Mouse (Mus musculus) G1E (cell line): ENCODE measurements around the gene 1700029H14Rik. TPM values are rescaled to one million over a fixed set of nuclear protein-coding genes. Genes with fewer than 3 reads are reported as not detected.

Experiments
- ATAC-seq: 2 replicates; pipeline ENCODE4 v1.8.0; 2016; ENCODE audit warnings: mild to moderate bottlenecking; ENCODE audit not compliant: insufficient number of reproducible peaks, poor library complexity, low FRiP score, severe bottlenecking; ENCODE audit errors: extremely low read depth
- DNase-seq: peaks from one replicate; pipeline ENCODE4 v3.0.0; 2012; ENCODE audit warnings: low spot score
- H3K27me3 ChIP-seq: 2 replicates; pipeline ENCODE4 v1.6.1; 2012; ENCODE audit warnings: mild to moderate bottlenecking, low read length, inconsistent platforms; ENCODE audit not compliant: insufficient read depth
- H3K36me3 ChIP-seq: replicated peaks from 2 replicates; pipeline ENCODE3; 2012; ENCODE audit warnings: mild to moderate bottlenecking, inconsistent platforms
- H3K4me1 ChIP-seq: 2 replicates; pipeline ENCODE4 v1.6.1; 2012; ENCODE audit warnings: low read depth, low read length, inconsistent platforms, mixed read lengths; ENCODE audit not compliant: insufficient read depth
- H3K4me3 ChIP-seq: 2 replicates; pipeline ENCODE4 v1.5.1; 2012; ENCODE audit warnings: low read depth, mild to moderate bottlenecking, inconsistent platforms, low read length, moderate library complexity, mixed read lengths
- H3K9me3 ChIP-seq: replicated peaks from 2 replicates; pipeline ENCODE4 v1.6.1; 2012; ENCODE audit warnings: inconsistent platforms
- CTCF ChIP-seq: IDR thresholded peaks from 2 replicates; pipeline ENCODE4 v1.5.1; 2012; ENCODE audit warnings: low read depth, low read length, inconsistent platforms, mixed read lengths
- GATA1 ChIP-seq: IDR thresholded peaks from 2 replicates; pipeline ENCODE4 v1.6.1; 2012; ENCODE audit warnings: borderline replicate concordance, low read length, inconsistent platforms, mixed read lengths
- GATA2 ChIP-seq: IDR thresholded peaks from 2 replicates; pipeline ENCODE4 v1.6.1; 2012; ENCODE audit warnings: low read depth, low read length, inconsistent platforms, borderline replicate concordance
- POLR2AphosphoS5 ChIP-seq: IDR thresholded peaks from 2 replicates; pipeline ENCODE4 v1.6.1; 2012; ENCODE audit warnings: low read depth, low read length, inconsistent platforms; ENCODE audit not compliant: insufficient replicate concordance
- TAL1 ChIP-seq: conservative IDR thresholded peaks from 2 replicates; pipeline ENCODE4 v1.6.1; 2012; ENCODE audit warnings: low read depth, low read length, inconsistent platforms, mixed read lengths
- polyA plus RNA-seq: library from polyadenylated mRNA; stranded (reverse); fragments of >175 nt; gene quantifications from 2 replicates; pipeline ENCODE4 v1.2.3, GENCODE M21; 2012
- total RNA-seq, 2 experiments: library from RNA; stranded (forward) in 1 of 2; stranded (reverse) in 1 of 2; fragments of 200-1000 nt in 1 of 2; fragments of >200 nt in 1 of 2; fragmentation: Nextera tagmentation in 1 of 2; gene quantifications; 2 replicates each; pipeline ENCODE4 v1.2.3; 2014 to 2017

The 1700029H14Rik gene
- total and polyA plus RNA-seq, 3 experiments, result 0.05 TPM; not detected in 2

- no peak for TF ChIP-seq CTCF
- TF ChIP-seq TAL1, result no peak
- no peak for TF ChIP-seq POLR2AphosphoS5
- no peak for TF ChIP-seq GATA1
- TF ChIP-seq GATA2, result no peak
- Histone ChIP-seq H3K27me3 (peaks cover 2% of the 10 kb centered on the region), H3K4me1 (no peaks in the 10 kb centered on the region), H3K36me3 (no peaks in the 10 kb centered on the region), H3K4me3 (no peak overlapping the region), H3K9me3 (no peaks in the 10 kb centered on the region)
- ATAC-seq (no peak), DNase-seq (no peak)
Measured at GRCm38 (mm10) chr8:13513556-13514370, 48.5 kb downstream of the 1700029H14Rik start.

DNA sequence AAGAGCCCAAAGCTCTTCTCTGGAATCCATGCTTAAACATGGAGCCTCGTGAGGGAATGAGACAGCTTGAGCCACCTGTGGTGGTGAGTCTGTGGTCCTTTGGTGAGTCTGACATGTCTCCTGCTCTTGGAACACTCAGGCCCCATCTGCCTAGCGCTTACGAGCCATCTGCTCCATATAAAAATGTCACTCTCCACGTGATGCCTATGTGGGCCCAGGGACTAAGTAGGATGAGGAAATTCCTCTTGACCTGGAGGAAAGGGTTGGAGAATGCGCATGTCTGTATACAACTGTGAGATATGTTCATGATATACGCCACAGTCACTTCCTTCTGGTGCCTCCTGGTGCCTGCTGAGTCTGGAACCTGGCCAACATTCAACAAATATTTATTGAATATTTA is 49.6 kb downstream of the 1700029H14Rik start:
- Histone ChIP-seq H3K27me3 (peaks cover 2% of the 10 kb centered on the region), H3K4me1 (no peaks in the 10 kb centered on the region), H3K36me3 (no peaks in the 10 kb centered on the region), H3K4me3 (no peak overlapping the region), H3K9me3 (no peaks in the 10 kb centered on the region)
- ATAC-seq (no peak), DNase-seq (no peak)
- no peak for TF ChIP-seq GATA1
- no peak for TF ChIP-seq TAL1
- no peak for TF ChIP-seq POLR2AphosphoS5
- no peak for TF ChIP-seq CTCF
- no peak for TF ChIP-seq GATA2

- Histone ChIP-seq H3K36me3 (no peaks in the 10 kb centered on the region), H3K4me1 (no peaks in the 10 kb centered on the region), H3K27me3 (peaks cover 2% of the 10 kb centered on the region), H3K9me3 (no peaks in the 10 kb centered on the region), H3K4me3 (no peak overlapping the region)
- ATAC-seq (no peak), DNase-seq (no peak)
- no peak for TF ChIP-seq POLR2AphosphoS5
- no peak for TF ChIP-seq TAL1
- no peak for TF ChIP-seq CTCF
- no peak for TF ChIP-seq GATA2
- no peak for TF ChIP-seq GATA1
Measured at GRCm38 (mm10) chr8:13512016-13512415, 50.2 kb downstream of the 1700029H14Rik start.

DNA sequence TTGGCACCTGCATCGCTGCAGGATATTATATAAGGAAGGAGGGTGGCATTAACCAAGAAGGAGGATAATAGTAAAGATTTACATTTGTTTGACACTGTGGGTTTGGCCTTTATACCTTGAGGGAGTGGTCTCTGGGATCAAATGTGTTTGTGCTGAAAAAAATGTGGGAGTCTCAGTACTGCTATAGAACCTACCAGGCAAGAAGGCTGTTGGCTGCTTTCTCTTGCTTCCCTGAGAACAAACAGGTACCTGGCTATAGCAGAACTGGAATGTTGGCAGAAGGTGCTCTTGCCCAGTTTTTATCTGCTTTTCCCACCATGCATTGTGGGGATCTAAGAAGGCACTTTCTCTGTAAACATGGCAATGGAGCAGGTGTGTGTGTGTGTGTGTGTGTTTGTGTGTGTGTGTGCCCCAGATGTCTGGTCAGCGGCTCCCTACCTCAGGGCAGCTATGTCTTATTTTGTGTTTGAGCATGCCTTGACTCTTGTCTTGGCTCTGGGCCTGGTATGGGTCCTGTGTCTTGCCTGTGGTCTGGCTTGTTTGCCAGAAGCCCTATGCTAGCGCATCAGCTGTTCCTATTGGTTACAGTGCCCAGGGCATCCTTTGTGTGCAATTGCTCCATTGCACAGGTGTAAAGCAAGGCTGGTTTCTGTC is 54.9 kb downstream of the 1700029H14Rik start:
- DNase-seq (no peak), ATAC-seq (no peak)
- Histone ChIP-seq H3K9me3 (no peaks in the 10 kb centered on the region), H3K27me3 (no peaks in the 10 kb centered on the region; the same call in none of the 2 replicates), H3K36me3 (no peaks in the 10 kb centered on the region), H3K4me1 (no peaks in the 10 kb centered on the region), H3K4me3 (no peak overlapping the region)
- no peak for TF ChIP-seq TAL1
- no peak for TF ChIP-seq CTCF
- TF ChIP-seq GATA2, result no peak
- no peak for TF ChIP-seq GATA1
- no peak for TF ChIP-seq POLR2AphosphoS5

DNA sequence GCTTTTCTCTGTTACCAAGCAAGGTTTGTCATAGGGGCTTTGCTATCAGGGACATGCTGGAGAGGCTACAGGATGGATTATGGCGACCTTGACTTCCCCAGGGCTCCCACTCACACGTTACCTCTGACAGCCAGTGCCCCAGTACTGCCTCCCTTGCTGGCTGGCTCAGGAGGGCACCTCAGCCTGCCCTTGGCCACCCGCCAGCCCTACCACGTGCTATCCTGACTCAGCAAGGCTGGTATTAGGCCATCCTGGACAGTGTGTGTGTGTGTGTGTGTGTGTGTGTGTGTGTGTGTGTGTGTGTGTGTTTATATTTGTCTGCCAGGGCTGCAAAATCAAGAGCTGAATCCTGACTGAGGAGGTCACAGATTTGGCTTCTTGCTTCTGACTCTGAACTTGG is 55.4 kb downstream of the 1700029H14Rik start:
- no peak for DNase-seq
- no peaks in the 10 kb centered on the region for H3K36me3 ChIP-seq
- TF ChIP-seq POLR2AphosphoS5, result no peak
- no peak for TF ChIP-seq TAL1
- TF ChIP-seq CTCF, result no peak
- no peak for TF ChIP-seq GATA1
- TF ChIP-seq GATA2, result no peak
- H3K9me3 ChIP-seq, result no peaks in the 10 kb centered on the region
- no peaks in the 10 kb centered on the region for H3K4me1 ChIP-seq
- H3K4me3 ChIP-seq, result no peak overlapping the region
- no peaks in the 10 kb centered on the region; the same call in 1 of the 2 replicates for H3K27me3 ChIP-seq
- no peak for ATAC-seq

GRCm38 (mm10) chr8:13504894-13505674 is 57.2 kb downstream of the 1700029H14Rik start:
- Histone ChIP-seq H3K27me3 (no peaks in the 10 kb centered on the region; the same call in 1 of the 2 replicates), H3K4me1 (no peaks in the 10 kb centered on the region), H3K4me3 (no peak overlapping the region), H3K9me3 (no peaks in the 10 kb centered on the region), H3K36me3 (no peaks in the 10 kb centered on the region)
- no peak for DNase-seq
- no peak for TF ChIP-seq CTCF
- TF ChIP-seq POLR2AphosphoS5, result no peak
- TF ChIP-seq GATA2, result no peak
- TF ChIP-seq GATA1, result no peak
- TF ChIP-seq TAL1, result no peak
- no peak for ATAC-seq
